Mouse (Mus musculus) heart, adult 2 months (tissue): Measurements from ENCODE around the gene Itpkc.

Experiments used
- CTCF ChIP-seq: fragments of 200-600 bp; IDR thresholded peaks from 2 replicates; pipeline ENCODE4 v1.8.1; 2022; ENCODE audit warnings: antibody characterized with exemption, mild to moderate bottlenecking, moderate library complexity
- EP300 ChIP-seq: fragments of 200-500 bp; IDR thresholded peaks from 2 replicates; pipeline ENCODE4 v1.6.1; 2011; ENCODE audit warnings: low read depth, low read length, control low read depth; ENCODE audit not compliant: insufficient read depth

- no peak for TF ChIP-seq CTCF
- no peak for TF ChIP-seq EP300
These were observed 60.9 kb downstream of the Itpkc start for GRCm38 (mm10) chr7:27167475-27168094.
